Mouse (Mus musculus) skeletal muscle tissue, adult 2 months (tissue): ENCODE measurements at regions not wholly inside any gene's neighbourhood (a gene's known extent, or its start where the extent isn't known, plus 50 kb on each side); places are given as distances from the start of the nearest gene placed in this dataset.

Source experiments
- DNase-seq: peaks from one replicate; pipeline ENCODE4 v3.0.0-alpha.2; 2012; ENCODE audit warnings: low read depth, low spot score

DNA sequence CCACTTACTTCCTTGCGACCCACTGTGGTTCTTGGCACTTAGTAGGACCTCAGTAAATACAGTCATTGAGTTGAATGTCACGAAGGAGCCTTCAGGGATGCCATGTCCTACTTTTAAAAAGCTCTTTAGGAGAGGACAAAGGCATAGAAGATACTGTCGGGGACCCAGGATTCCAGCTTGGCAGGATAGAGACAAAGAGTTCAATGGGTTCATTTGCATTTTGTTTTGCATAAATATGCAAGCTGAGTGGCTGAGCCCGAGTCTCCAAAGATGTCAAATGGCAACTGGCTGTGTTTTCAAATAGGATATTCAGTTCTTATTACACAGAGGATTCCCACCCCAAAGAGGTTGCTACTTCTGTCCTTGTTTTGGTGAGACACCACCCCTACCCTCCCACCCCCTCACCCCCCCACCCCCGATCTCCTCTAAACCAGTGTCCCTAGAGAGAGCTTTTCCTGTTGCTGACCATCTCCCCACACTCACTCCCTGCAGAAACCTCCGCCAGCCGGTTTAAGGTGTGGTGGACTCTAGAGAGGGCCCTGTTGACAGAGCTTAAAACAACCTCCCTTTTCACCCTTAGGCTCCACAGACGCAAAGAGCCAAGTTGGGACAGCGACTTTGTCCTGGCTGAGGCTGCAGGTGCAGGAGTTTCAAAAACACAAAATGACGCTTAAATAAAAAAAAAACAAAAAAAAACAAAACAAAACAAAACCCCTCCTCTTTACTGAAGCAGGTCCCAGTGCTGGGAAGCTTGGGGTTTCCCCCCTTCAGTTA, 57.9 kb downstream of the Sox9 start:
- DNase-seq = no peak

DNA sequence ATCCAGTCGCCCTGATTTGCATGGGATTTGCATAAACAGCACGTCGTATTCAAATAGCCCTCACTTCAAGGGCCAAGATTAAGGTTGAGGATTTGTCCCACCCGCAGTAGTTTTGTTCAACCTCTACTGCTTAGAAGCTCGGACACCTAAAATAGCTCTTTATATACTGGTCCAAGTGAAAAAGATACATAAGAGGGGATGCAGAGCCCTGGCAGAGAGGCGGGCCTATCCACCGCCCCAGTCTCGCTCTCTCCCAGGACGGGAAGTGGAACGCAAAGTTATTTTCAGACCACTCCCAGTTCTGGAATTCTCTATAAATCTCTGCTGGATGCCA, 58.4 kb downstream of the Sox9 start:
- no peak for DNase-seq

DNA sequence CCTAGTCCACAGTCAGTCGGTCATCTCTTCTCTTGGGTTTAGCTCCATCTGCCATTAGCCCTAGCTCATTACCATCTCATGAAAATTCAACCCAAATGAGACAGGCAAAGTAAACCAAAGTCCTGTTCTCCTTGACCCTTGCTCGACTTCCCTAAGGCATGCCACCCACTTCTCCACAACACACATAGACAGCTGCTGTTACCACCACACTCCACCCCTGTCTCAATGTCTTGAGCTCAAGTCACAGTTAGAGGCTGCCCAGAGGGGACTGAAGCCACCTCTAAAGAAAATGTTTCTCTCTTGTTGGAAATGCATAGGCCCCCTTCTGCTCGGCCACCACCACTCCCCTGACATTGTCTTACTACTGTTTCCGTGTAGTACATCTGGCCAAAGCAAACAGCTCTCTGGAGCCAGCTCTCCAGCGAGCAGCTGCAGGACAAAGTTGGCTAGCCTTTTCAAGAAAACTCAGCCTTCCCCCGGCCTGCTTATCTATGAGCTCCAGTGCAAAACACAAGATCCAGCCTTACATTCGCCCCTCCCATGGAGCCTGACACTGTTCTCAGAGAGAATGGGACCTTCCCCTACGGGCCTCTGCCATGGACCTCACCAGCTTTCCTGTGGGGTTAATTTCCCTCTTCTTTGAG, 62.4 kb downstream of the Sox9 start:
- peak; percentile 10 for DNase-seq

GRCm38 (mm10) chr11:112847146-112847545, 65.1 kb downstream of the Sox9 start:
- DNase-seq = no peak

- DNase-seq = no peak
Measured at GRCm38 (mm10) chr11:112847851-112848250, 65.8 kb downstream of the Sox9 start.

GRCm38 (mm10) chr11:112849974-112850373, 68.0 kb downstream of the Sox9 start:
- no peak for DNase-seq

GRCm38 (mm10) chr11:112850532-112851272, 68.7 kb downstream of the Sox9 start:
- DNase-seq = peak; percentile 44

GRCm38 (mm10) chr11:112851321-112851720, 69.3 kb downstream of the Sox9 start:
- no peak for DNase-seq

DNA sequence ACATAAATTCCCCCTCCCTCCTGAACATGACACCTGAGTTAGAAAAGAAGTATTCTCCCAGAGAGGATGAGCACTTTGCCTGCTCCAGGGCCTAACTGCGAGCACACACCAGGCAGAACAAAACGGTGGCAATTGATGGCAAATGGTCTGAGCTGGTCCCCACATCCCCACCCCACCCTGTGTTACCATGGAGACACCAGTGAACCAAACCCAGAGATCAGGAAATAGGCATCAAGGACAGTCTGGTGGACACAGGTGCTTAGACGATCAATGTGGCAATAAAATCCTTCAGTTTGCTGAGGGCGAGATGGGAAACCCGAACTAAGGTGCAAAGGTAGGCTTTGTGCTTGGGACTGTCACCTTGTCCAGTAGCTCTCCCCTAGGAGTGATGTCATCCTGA, 74.0 kb downstream of the Sox9 start:
- DNase-seq = no peak

DNA sequence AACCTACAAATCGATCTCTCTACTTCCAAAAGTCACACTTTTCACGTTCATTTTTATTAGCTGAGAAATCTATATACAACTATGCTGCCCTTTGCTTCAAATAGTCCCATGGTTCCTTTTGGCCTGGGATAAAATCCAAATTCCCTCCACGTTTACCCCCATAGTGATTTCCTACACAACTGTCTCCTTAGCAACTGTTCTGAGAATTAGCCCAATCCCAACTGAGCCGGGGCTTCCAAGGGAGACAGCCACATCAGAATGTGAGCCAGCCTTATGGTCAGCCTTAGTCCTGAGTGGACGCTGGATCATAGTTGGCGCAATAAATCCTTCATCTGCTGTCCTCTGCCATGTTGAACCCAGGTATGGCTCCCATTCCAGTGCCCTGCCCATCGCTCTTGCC, 77.3 kb downstream of the Sox9 start:
- DNase-seq = no peak

DNA sequence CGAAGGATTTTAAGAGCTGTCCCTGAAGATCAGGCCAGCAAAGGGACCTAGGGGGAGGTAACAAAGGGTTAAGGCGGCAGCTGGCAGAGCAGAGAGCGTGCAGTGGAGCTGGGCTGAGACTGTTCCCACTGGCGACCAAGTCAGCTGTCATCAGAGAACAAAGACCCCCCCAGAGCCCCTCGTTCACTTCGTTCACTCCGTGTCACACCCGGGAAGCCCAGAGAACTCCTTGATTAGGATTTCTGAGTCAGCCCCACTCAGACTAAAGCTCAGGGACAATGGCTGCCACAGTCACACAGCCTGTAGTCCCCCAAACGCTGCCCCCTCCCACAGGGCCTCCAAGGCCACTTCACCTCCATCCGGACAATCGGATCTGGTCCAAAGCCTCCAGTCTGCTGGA, 78.8 kb downstream of the Sox9 start:
- no peak for DNase-seq

DNA sequence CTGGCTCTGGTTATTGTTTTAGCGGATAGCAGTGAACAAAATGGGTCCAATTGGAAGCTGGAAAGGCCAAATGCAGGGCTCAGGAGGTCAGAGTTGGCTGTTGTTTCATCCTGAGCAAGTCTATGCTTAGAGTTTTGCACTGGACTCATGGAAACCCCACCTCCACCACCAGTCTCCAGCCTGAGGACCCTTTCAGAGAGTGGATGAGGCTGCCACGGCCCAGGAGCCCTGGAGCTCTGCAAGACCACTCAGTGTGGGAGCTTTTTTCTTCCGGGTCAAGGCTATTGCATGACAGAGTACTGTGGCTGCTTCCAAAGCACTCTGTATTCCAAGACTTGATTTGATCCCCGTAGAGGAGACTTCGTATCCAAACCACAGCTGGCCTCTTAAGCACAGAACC, 79.2 kb downstream of the Sox9 start:
- DNase-seq = no peak

GRCm38 (mm10) chr11:112865836-112866235, 83.8 kb downstream of the Sox9 start:
- no peak for DNase-seq

- DNase-seq = no peak
Measured at GRCm38 (mm10) chr11:112869571-112869970, 87.5 kb downstream of the Sox9 start.

- no peak for DNase-seq
Measured at GRCm38 (mm10) chr11:112870201-112871035, 88.4 kb downstream of the Sox9 start.

- no peak for DNase-seq
Measured at GRCm38 (mm10) chr11:112872677-112873367, 90.8 kb downstream of the Sox9 start.

DNA sequence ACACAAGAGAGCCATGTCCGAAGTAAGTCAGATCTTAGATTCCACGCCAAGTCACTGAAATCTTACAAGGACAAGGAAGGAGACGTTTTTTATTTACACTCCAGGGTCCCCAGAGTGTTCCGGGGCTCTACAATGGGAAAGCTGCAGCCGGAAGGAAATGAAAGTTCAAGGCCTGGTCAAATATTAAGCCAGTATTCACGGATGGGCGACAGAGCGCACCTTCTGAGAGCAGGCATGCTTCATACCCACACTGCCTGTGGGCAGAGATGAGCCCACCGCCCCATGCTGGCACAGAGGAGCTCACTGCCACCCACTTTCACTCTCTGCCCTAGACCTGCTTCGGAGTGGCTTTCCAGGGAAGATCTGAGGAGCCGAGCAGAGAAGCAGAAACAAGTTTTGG, 92.2 kb downstream of the Sox9 start:
- DNase-seq = no peak

GRCm38 (mm10) chr11:112876226-112876625, 94.2 kb downstream of the Sox9 start:
- no peak for DNase-seq

- no peak for DNase-seq
Measured at GRCm38 (mm10) chr11:112878436-112878835, 96.4 kb downstream of the Sox9 start.

- no peak for DNase-seq
Measured at GRCm38 (mm10) chr11:112880736-112881135, 98.7 kb downstream of the Sox9 start.

DNA sequence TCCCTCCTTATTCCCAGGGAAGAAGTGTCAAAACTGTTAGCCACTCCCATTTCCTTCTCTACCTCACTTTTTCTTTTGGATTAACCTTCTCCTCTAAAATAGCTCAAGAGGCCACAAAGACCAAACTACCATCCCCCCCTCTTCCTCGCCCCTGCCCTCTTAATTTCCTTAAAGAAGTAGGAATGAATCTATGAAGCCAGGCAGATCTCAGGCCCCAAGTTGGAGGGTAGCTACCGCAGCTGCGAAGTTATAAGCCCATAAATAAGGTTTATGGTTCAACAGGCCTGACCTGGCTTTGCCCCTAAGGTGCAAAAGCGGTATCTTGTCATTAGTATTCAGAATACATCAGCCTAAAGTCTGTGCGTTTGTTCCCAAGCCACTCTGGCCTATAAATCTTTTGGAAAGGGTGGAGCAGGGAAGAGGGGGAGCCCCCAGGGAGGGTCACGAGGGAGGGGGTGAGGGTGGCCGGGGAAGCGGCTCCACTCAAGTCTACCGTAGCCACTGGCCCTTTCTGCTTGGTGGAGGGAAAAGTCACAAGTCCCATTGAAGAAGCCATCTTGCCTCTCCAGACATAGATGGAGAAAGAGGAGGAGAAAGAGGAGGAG, 103.4 kb downstream of the Sox9 start:
- DNase-seq = no peak
